Mouse (Mus musculus): ENCODE results near the gene Olfr328. TPM values are rescaled to one million over a fixed set of nuclear protein-coding genes. Genes with fewer than 3 reads are reported as not detected.

Olfr328 gene
- 0.08 TPM in 1 of 2 replicates, not detected in the other for polyA plus RNA-seq (2015; fragmentation: Nextera tagmentation; extraction: Ambion mirVana)

GRCm38 (mm10) chr11:58555536-58555935 is at the start of gene Olfr328:
Gene Olfr328 (minus strand): TSS chr11:58555636.
- Histone ChIP-seq H3K9me3 (no peaks in the 10 kb centered on the region), H3K9ac (no peak within 1 kb of the TSS), H3K4me3 (no peak within 1 kb of the TSS), H3K27me3 (no peaks in the 10 kb centered on the region), H3K36me3 (no peaks in the 10 kb centered on the region), H3K4me1 (no peaks in the 10 kb centered on the region), H3K27ac (no peak within 1 kb of the TSS), H3K4me2 (replicated peaks) (no peak within 1 kb of the TSS)
- ATAC-seq (ENCODE audit: low FRiP score, low read depth) = no peak
- 81% methylated on average over 1 of the region's 1 CpGs for WGBS

GRCm38 (mm10) chr11:58605228-58605627 is 49.8 kb upstream of the Olfr328 start:
- H3K4me3 ChIP-seq = no peak overlapping the region
- WGBS = 86% methylated on average over 3 of the region's 3 CpGs
- H3K9ac ChIP-seq = no peak overlapping the region
- H3K27me3 ChIP-seq = no peaks in the 10 kb centered on the region
- H3K4me1 ChIP-seq = no peaks in the 10 kb centered on the region
- no peak overlapping the region for H3K27ac ChIP-seq
- H3K4me2 ChIP-seq (replicated peaks) = no peak overlapping the region
- no peaks in the 10 kb centered on the region for H3K9me3 ChIP-seq
- no peaks in the 10 kb centered on the region for H3K36me3 ChIP-seq
- ATAC-seq (ENCODE audit: low FRiP score, low read depth) = no peak

- H3K4me2 ChIP-seq (replicated peaks) = no peak overlapping the region
- WGBS = 68% methylated on average over 2 of the region's 2 CpGs
- no peak overlapping the region for H3K27ac ChIP-seq
- H3K4me3 ChIP-seq = no peak overlapping the region
- H3K27me3 ChIP-seq = no peaks in the 10 kb centered on the region
- no peak overlapping the region for H3K9ac ChIP-seq
- no peaks in the 10 kb centered on the region for H3K9me3 ChIP-seq
- no peaks in the 10 kb centered on the region for H3K4me1 ChIP-seq
- H3K36me3 ChIP-seq = no peaks in the 10 kb centered on the region
- no peak for ATAC-seq (ENCODE audit: low FRiP score, low read depth)
These were observed 49.3 kb upstream of the Olfr328 start for GRCm38 (mm10) chr11:58604688-58605087.

- H3K9ac ChIP-seq = no peak overlapping the region
- ATAC-seq (ENCODE audit: low FRiP score, low read depth) = no peak
- WGBS = 80% methylated on average over 6 of the region's 6 CpGs
- no peak overlapping the region for H3K27ac ChIP-seq
- no peaks in the 10 kb centered on the region for H3K4me1 ChIP-seq
- no peaks in the 10 kb centered on the region for H3K36me3 ChIP-seq
- no peaks in the 10 kb centered on the region for H3K27me3 ChIP-seq
- H3K4me2 ChIP-seq (replicated peaks) = no peak overlapping the region
- H3K4me3 ChIP-seq = no peak overlapping the region
- H3K9me3 ChIP-seq = no peaks in the 10 kb centered on the region
These were observed 47.5 kb upstream of the Olfr328 start for GRCm38 (mm10) chr11:58602800-58603560.

- Histone ChIP-seq H3K27me3 (no peaks in the 10 kb centered on the region), H3K4me3 (no peak overlapping the region), H3K27ac (no peak overlapping the region), H3K4me1 (no peaks in the 10 kb centered on the region), H3K36me3 (no peaks in the 10 kb centered on the region), H3K9ac (no peak overlapping the region), H3K4me2 (replicated peaks) (no peak overlapping the region), H3K9me3 (no peaks in the 10 kb centered on the region)
- ATAC-seq (ENCODE audit: low FRiP score, low read depth) = no peak
These were observed 46.6 kb upstream of the Olfr328 start for GRCm38 (mm10) chr11:58602062-58602461.

GRCm38 (mm10) chr11:58597837-58598236 is 42.4 kb upstream of the Olfr328 start:
- WGBS = 88% methylated on average over 13 of the region's 13 CpGs
- Histone ChIP-seq H3K4me3 (no peak overlapping the region), H3K27me3 (no peaks in the 10 kb centered on the region), H3K9ac (no peak overlapping the region), H3K27ac (no peak overlapping the region), H3K4me1 (no peaks in the 10 kb centered on the region), H3K9me3 (no peaks in the 10 kb centered on the region), H3K36me3 (no peaks in the 10 kb centered on the region), H3K4me2 (replicated peaks) (no peak overlapping the region)
- no peak for ATAC-seq (ENCODE audit: low FRiP score, low read depth)

- no peak for ATAC-seq (ENCODE audit: low FRiP score, low read depth)
- Histone ChIP-seq H3K9ac (no peak within 1 kb of the TSS), H3K27me3 (no peaks in the 10 kb centered on the region), H3K4me1 (no peaks in the 10 kb centered on the region), H3K27ac (no peak within 1 kb of the TSS), H3K4me3 (no peak within 1 kb of the TSS), H3K36me3 (no peaks in the 10 kb centered on the region), H3K4me2 (replicated peaks) (no peak within 1 kb of the TSS), H3K9me3 (0 out of 2 replicates have a peak, but pooled peaks cover 2% of the 10 kb centered on the region)
- WGBS = 75% methylated on average over 6 of the region's 6 CpGs
These were observed 39.4 kb upstream of the Olfr328 start, which contains the start of gene Olfr324 for GRCm38 (mm10) chr11:58594814-58595213. Gene Olfr324 (plus strand): TSS chr11:58595114.

- Histone ChIP-seq H3K36me3 (no peaks in the 10 kb centered on the region), H3K4me2 (replicated peaks) (no peak overlapping the region), H3K4me1 (no peaks in the 10 kb centered on the region), H3K27ac (no peak overlapping the region), H3K27me3 (no peaks in the 10 kb centered on the region), H3K9ac (no peak overlapping the region), H3K9me3 (0 out of 2 replicates have a peak, but pooled peaks cover 2% of the 10 kb centered on the region), H3K4me3 (no peak overlapping the region)
- no peak for ATAC-seq (ENCODE audit: low FRiP score, low read depth)
- WGBS = 57% methylated on average over 3 of the region's 3 CpGs
These were observed 33.3 kb upstream of the Olfr328 start for GRCm38 (mm10) chr11:58588620-58589250.

- WGBS = 74% methylated on average over 7 of the region's 7 CpGs
- Histone ChIP-seq H3K9me3 (0 out of 2 replicates have a peak, but pooled peaks cover 2% of the 10 kb centered on the region), H3K4me2 (replicated peaks) (no peak overlapping the region), H3K27me3 (no peaks in the 10 kb centered on the region), H3K9ac (no peak overlapping the region), H3K4me1 (no peaks in the 10 kb centered on the region), H3K36me3 (no peaks in the 10 kb centered on the region), H3K4me3 (no peak overlapping the region), H3K27ac (no peak overlapping the region)
- no peak for ATAC-seq (ENCODE audit: low FRiP score, low read depth)
These were observed 32.5 kb upstream of the Olfr328 start for GRCm38 (mm10) chr11:58587898-58588348.

- Histone ChIP-seq H3K4me2 (replicated peaks) (no peak overlapping the region), H3K27me3 (no peaks in the 10 kb centered on the region), H3K9ac (no peak overlapping the region), H3K4me1 (no peaks in the 10 kb centered on the region), H3K27ac (no peak overlapping the region), H3K4me3 (no peak overlapping the region), H3K9me3 (no peaks in the 10 kb centered on the region), H3K36me3 (no peaks in the 10 kb centered on the region)
- 85% methylated on average over 8 of the region's 8 CpGs for WGBS
- ATAC-seq (ENCODE audit: low FRiP score, low read depth) = no peak
These were observed 23.2 kb upstream of the Olfr328 start for GRCm38 (mm10) chr11:58578636-58579035.

- Histone ChIP-seq H3K36me3 (no peaks in the 10 kb centered on the region), H3K4me2 (replicated peaks) (no peak within 1 kb of the TSS)
- WGBS = 82% methylated on average over 1 of the region's 1 CpGs
These were observed 22.0 kb upstream of the Olfr328 start, which contains the start of gene Olfr325 for GRCm38 (mm10) chr11:58577430-58577829. Gene Olfr325 (plus strand): TSS chr11:58577730.

GRCm38 (mm10) chr11:58570405-58570804 is 15.0 kb upstream of the Olfr328 start, which contains the start of gene Olfr224:
Gene Olfr224 (minus strand): TSS chr11:58570553.
- Histone ChIP-seq H3K27ac (no peak within 1 kb of the TSS), H3K4me3 (no peak within 1 kb of the TSS), H3K4me1 (no peaks in the 10 kb centered on the region), H3K27me3 (no peaks in the 10 kb centered on the region), H3K36me3 (no peaks in the 10 kb centered on the region), H3K9me3 (no peaks in the 10 kb centered on the region), H3K9ac (no peak within 1 kb of the TSS), H3K4me2 (replicated peaks) (no peak within 1 kb of the TSS)
- WGBS = 70% methylated on average over 5 of the region's 5 CpGs
- ATAC-seq (ENCODE audit: low FRiP score, low read depth) = no peak

More at GRCm38 (mm10) chr11:58577430-58577829, 22.0 kb upstream of the Olfr328 start, which contains the start of gene Olfr325:
- no peaks in the 10 kb centered on the region for H3K9me3 ChIP-seq
- no peaks in the 10 kb centered on the region for H3K27me3 ChIP-seq
- ATAC-seq (ENCODE audit: low FRiP score, low read depth) = no peak
- no peak within 1 kb of the TSS for H3K9ac ChIP-seq
- H3K27ac ChIP-seq = no peak within 1 kb of the TSS
- no peaks in the 10 kb centered on the region for H3K4me1 ChIP-seq
- no peak within 1 kb of the TSS for H3K4me3 ChIP-seq

Measured in limb, embryonic 13.5 days (tissue).